Mouse (Mus musculus) layer of hippocampus, adult 18-20 months (tissue): ENCODE measurements around the gene Clk4. TPM values are rescaled to one million over a fixed set of nuclear protein-coding genes. Genes with fewer than 3 reads are reported as not detected.

Experiments used
- DNase-seq, 2 experiments: peaks; one replicate each; pipeline ENCODE4 v3.0.0; 2022; ENCODE audit warnings: low spot score in 2 of 2
- long read RNA-seq: library from polyadenylated mRNA; stranded (forward); transcript quantifications from one replicate; pipeline ENCODE4 v2.0.0, GENCODE M21; 2021
- total RNA-seq, 2 experiments: library from RNA; stranded (reverse); gene quantifications; 2 replicates each; pipeline ENCODE4 v1.2.3; 2021

Gene Clk4
- total RNA-seq, result 100 to 1,000 TPM; 120 to 127 TPM
- long read RNA-seq, transcript Clk4-201 (13 exons, 1,949 nt), result major isoform, 10 of 60 reads
- long read RNA-seq, partial matches to known transcripts, result 2 of 60 reads
- long read RNA-seq, other reads (novel, unspliced or antisense), result 47 of 60 reads

- DNase-seq, result no peak
Measured at GRCm38 (mm10) chr11:51261680-51262219, at the start of gene Clk4. TSS of gene Clk4 (plus strand) at chr11:51261730.

GRCm38 (mm10) chr11:51214021-51214420 is 47.5 kb upstream of the Clk4 start:
- no peak for DNase-seq

GRCm38 (mm10) chr11:51219396-51219980 is 42.0 kb upstream of the Clk4 start:
- DNase-seq, result no peak

- no peak for DNase-seq
Measured at GRCm38 (mm10) chr11:51220308-51220707, 41.2 kb upstream of the Clk4 start, which contains the start of gene Gm12569. TSS of gene Gm12569 (plus strand) at chr11:51220473.

- DNase-seq, result peak; percentile 47 to 77
Measured at GRCm38 (mm10) chr11:51227104-51227503, 34.4 kb upstream of the Clk4 start.

- DNase-seq, result no peak
Measured at GRCm38 (mm10) chr11:51234626-51235025, 26.9 kb upstream of the Clk4 start.

- no peak for DNase-seq
Measured at GRCm38 (mm10) chr11:51242897-51243296, 18.6 kb upstream of the Clk4 start.

- DNase-seq, result no peak
Measured at GRCm38 (mm10) chr11:51257006-51257405, 4.5 kb upstream of the Clk4 start.

GRCm38 (mm10) chr11:51262342-51263285 is 1.1 kb downstream of the Clk4 start, which contains the start of gene BC049762:
TSS of gene BC049762 (minus strand) at chr11:51263046.
- peak; percentile 98 to 99 for DNase-seq

- DNase-seq, result peak in 1 of 2 experiments; percentile 53
Measured at GRCm38 (mm10) chr11:51263286-51263831, 1.8 kb downstream of the Clk4 start.

GRCm38 (mm10) chr11:51264352-51264751 is 2.8 kb downstream of the Clk4 start:
- DNase-seq, result no peak

- DNase-seq, result peak in 1 of 2 experiments; percentile 35
Measured at GRCm38 (mm10) chr11:51265326-51265725, 3.8 kb downstream of the Clk4 start.

GRCm38 (mm10) chr11:51274418-51274817 is 12.9 kb downstream of the Clk4 start:
- DNase-seq, result no peak

- DNase-seq, result peak; percentile 43 to 81
Measured at GRCm38 (mm10) chr11:51289564-51290041, 28.1 kb downstream of the Clk4 start, which contains the start of gene Col23a1. TSS of gene Col23a1 (plus strand) at chr11:51289920.

- DNase-seq, result no peak
Measured at GRCm38 (mm10) chr11:51290066-51290955, 28.8 kb downstream of the Clk4 start.

- no peak for DNase-seq
Measured at GRCm38 (mm10) chr11:51293956-51294530, 32.5 kb downstream of the Clk4 start.

GRCm38 (mm10) chr11:51295742-51296141 is 34.2 kb downstream of the Clk4 start:
- DNase-seq, result no peak

- DNase-seq, result no peak
Measured at GRCm38 (mm10) chr11:51298691-51299090, 37.2 kb downstream of the Clk4 start.

GRCm38 (mm10) chr11:51302396-51302795 is 40.9 kb downstream of the Clk4 start:
- DNase-seq, result no peak
